27 mouse cellular contexts compared by ENCODE assay signal in genomic region chr16:12982681-12983080, GRCm38 (mm10).
A peak's percentile ranks its signal among the peaks of the same experiment; 100 is the strongest.
DNase-seq lines count a peak whose midpoint lies in the region; ATAC-seq lines count a peak whose summit lies in the region.
"Had no signal": no experiment of that assay in that cellular context is flagged by ENCODE, and none has a peak within 500 bp of the region (broad histone marks: within the 10 kb centered on the region; RNA-seq: fewer than 3 reads in every experiment).

No protein-coding gene starts in this region.

- DNase-seq in heart, postnatal 4 days: peak; percentile 13
- peak; percentile 9 to 12 for DNase-seq in left cerebral cortex, adult 18-20 months (ENCODE audit: low spot score in 2 of 2)
- DNase-seq in left cerebral cortex, adult 8-10 months (ENCODE audit: low spot score in 2 of 2): no peak
- DNase-seq in right cerebral cortex, adult 18-20 months: peak; percentile 7
- no peak for DNase-seq in right cerebral cortex, postnatal 4 days
- peak; percentile 15 for DNase-seq in right cerebral cortex, postnatal 14 days
- DNase-seq in gastrocnemius, postnatal 4 days (ENCODE audit: low spot score in 2 of 2): no peak
- DNase-seq: adrenal gland, postnatal 14 days; cerebellum, adult 8-10 months; gastrocnemius, postnatal 25 days; kidney, adult 8-10 months; liver, postnatal 0 days; retina, postnatal 1 day; thymus, postnatal 14 days had no signal

- no peaks in the 10 kb centered on the region for H3K36me3 ChIP-seq in heart, embryonic 12.5 days
- H3K36me3 ChIP-seq: forebrain, embryonic 10.5 days; heart, embryonic 15.5 days; hindbrain, embryonic 15.5 days; limb, embryonic 12.5 days; midbrain, embryonic 10.5 days; neural tube, embryonic 13.5 days had no signal

- no peaks in the 10 kb centered on the region for H3K9me3 ChIP-seq in heart, embryonic 12.5 days (replicated peaks)
- H3K9me3 ChIP-seq: forebrain, embryonic 10.5 days; heart, embryonic 15.5 days; hindbrain, embryonic 15.5 days; limb, embryonic 12.5 days; midbrain, embryonic 10.5 days had no signal

- ATAC-seq in heart, embryonic 12.5 days (ENCODE audit: insufficient number of reproducible peaks, low FRiP score): no peak
- ATAC-seq: liver, postnatal 0 days; midbrain, embryonic 16.5 days had no signal

- H3K9ac ChIP-seq in heart, embryonic 12.5 days: no peak overlapping the region
- H3K9ac ChIP-seq: heart, embryonic 15.5 days; hindbrain, embryonic 15.5 days; limb, embryonic 12.5 days; liver, postnatal 0 days; neural tube, embryonic 13.5 days had no signal

- no peak overlapping the region for H3K4me3 ChIP-seq in heart, embryonic 12.5 days
- H3K4me3 ChIP-seq: forebrain, embryonic 10.5 days; heart, embryonic 15.5 days; hindbrain, embryonic 15.5 days; left cerebral cortex, adult 2 months; limb, embryonic 12.5 days; midbrain, embryonic 10.5 days; myocyte; neural tube, embryonic 13.5 days had no signal

- no peak overlapping the region for H3K27ac ChIP-seq in heart, embryonic 12.5 days (ENCODE audit: poor library complexity, severe bottlenecking)
- H3K27ac ChIP-seq: forebrain, embryonic 10.5 days; heart, embryonic 15.5 days; hindbrain, embryonic 15.5 days; left cerebral cortex, adult 2 months; limb, embryonic 12.5 days; macrophage; midbrain, embryonic 10.5 days; neural tube, embryonic 13.5 days; stomach, postnatal 0 days had no signal

- H3K4me2 ChIP-seq in heart, embryonic 12.5 days: no peak overlapping the region
- H3K4me2 ChIP-seq: heart, embryonic 15.5 days; hindbrain, embryonic 15.5 days; limb, embryonic 12.5 days; liver, embryonic 11.5 days; neural tube, embryonic 13.5 days had no signal

- H3K27me3 ChIP-seq in heart, embryonic 12.5 days (replicated peaks): no peaks in the 10 kb centered on the region
- H3K27me3 ChIP-seq: heart, embryonic 15.5 days; hindbrain, embryonic 15.5 days; limb, embryonic 12.5 days; neural tube, embryonic 13.5 days had no signal

- WGBS in heart, embryonic 12.5 days: 66% methylated on average over 1 of the region's 1 CpGs

- H3K4me1 ChIP-seq in heart, embryonic 12.5 days (replicated peaks): no peaks in the 10 kb centered on the region
- H3K4me1 ChIP-seq: forebrain, embryonic 10.5 days; heart, embryonic 15.5 days; hindbrain, embryonic 15.5 days; limb, embryonic 12.5 days; midbrain, embryonic 10.5 days; neural tube, embryonic 13.5 days had no signal

Comparison
In these comparisons a context has a peak if more than half of its experiments do, and no peak if none do; other contexts are left out.
1. DNase-seq: peak in heart, postnatal 4 days (single experiment), left cerebral cortex, adult 18-20 months (2 of 2), right cerebral cortex, adult 18-20 months (single experiment) and right cerebral cortex, postnatal 14 days (single experiment); none in left cerebral cortex, adult 8-10 months (0 of 2), right cerebral cortex, postnatal 4 days (single experiment) and gastrocnemius, postnatal 4 days (0 of 2).